Mouse (Mus musculus): ENCODE measurements around the gene Ank3.

- TF ChIP-seq CTCF (IDR thresholded peaks at IDR 0.05), result no peak
- TF ChIP-seq EP300 (IDR thresholded peaks at IDR 0.05), result no peak
These were observed 388.8 kb downstream of the Ank3 start for GRCm38 (mm10) chr10:69787379-69787778.

Data from lung, postnatal 0 days (tissue).